Mouse (Mus musculus) liver, adult 2 months (tissue): ENCODE data around the gene Ninj2.

Experiments
- CTCF ChIP-seq: fragments of 200-500 bp; IDR thresholded peaks from 2 replicates; pipeline ENCODE4 v1.5.1; 2011; ENCODE audit warnings: low read depth, low read length, control low read depth
- POLR2A ChIP-seq: fragments of 200-500 bp; IDR thresholded peaks from 2 replicates; pipeline ENCODE4 v1.6.1; 2011; ENCODE audit warnings: low read length, control low read depth; ENCODE audit not compliant: insufficient read depth; ENCODE audit errors: extremely low read depth

- TF ChIP-seq POLR2A (no peak), CTCF (no peak)
Measured at GRCm38 (mm10) chr6:120229806-120230205, 136.7 kb downstream of the Ninj2 start.
